Mouse (Mus musculus) common myeloid progenitor, adult 5-6 weeks (primary cell): Measurements from ENCODE around the gene Cct6b. TPM values are rescaled to one million over a fixed set of nuclear protein-coding genes. Genes with fewer than 3 reads are reported as not detected.
"Not testable (repeated sequence)": the region's sequence is repeated elsewhere in the genome, so short reads cannot be mapped to it uniquely, and the experiment has no call there.

Source experiments
- ATAC-seq: replicated peaks from 2 replicates; pipeline ENCODE4 v1.8.0; 2016; ENCODE audit warnings: low read depth, mild to moderate bottlenecking, moderate TSS enrichment, inconsistent platforms; ENCODE audit not compliant: poor library complexity, severe bottlenecking
- total RNA-seq: library from RNA; stranded (forward); fragments of 200-1000, 187-1606 nt; gene quantifications from 2 replicates; pipeline ENCODE4 v1.2.3, GENCODE M21; 2017

Cct6b gene
- total RNA-seq, 1 experiment from 2014 or later: not detected

DNA sequence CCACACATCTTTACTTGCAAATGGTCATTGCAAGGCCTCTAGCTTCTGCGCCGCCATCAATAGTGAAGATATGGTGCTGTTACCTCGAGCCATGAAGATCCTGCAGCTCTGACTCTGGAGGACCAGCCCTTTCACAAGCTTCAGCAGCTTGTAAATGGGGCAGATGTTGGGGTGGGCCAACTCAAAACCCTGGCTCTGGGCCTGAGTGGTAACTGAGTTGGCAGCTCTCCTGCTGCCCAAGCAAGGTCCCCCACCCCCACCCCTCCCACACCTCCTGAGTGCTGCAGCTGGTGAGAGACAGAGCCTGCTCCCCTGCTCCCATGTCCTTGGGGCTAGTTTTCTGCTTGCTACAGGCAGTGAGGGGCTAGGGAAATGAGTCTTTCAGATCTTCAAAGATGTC is 51.4 kb downstream of the Cct6b start:
- ATAC-seq: no peak

DNA sequence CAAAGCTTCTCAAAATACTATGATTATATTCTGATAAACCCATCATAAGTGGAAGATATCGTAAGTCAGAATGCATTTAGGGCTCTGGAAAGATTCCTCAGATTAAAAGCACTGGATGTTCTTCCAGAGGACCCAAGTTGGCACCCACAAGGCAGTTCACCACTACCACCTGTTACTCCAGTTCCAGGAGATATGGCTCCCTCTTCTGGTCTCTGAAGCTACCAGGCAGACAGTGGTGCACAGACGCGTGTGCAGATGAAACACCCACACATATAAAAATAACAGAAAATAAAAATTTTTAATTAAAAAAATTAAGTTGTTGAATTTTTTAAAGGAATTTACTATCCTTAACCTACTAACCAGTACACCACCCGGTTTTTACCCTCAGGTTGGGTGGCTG is 55.2 kb downstream of the Cct6b start:
- no peak for ATAC-seq

DNA sequence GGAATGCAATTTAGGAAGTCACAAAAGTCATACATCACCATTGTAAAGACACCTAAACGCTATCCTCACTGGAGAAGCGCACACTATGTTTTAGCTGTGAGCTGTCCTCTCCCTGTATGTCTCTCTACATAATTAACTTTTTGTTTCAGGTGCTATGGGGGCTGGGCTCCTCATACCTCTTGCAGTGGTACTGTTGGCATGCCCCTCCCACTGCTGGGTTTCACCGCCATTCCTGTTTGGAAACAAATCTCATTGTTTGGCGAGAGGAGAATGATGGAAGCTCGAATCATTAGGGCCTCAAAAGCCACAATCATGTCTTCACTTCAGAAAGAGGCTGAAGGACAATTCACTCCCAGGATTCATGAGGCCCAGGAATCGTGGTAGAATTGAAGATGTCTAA is 59.0 kb downstream of the Cct6b start:
- ATAC-seq: no peak

DNA sequence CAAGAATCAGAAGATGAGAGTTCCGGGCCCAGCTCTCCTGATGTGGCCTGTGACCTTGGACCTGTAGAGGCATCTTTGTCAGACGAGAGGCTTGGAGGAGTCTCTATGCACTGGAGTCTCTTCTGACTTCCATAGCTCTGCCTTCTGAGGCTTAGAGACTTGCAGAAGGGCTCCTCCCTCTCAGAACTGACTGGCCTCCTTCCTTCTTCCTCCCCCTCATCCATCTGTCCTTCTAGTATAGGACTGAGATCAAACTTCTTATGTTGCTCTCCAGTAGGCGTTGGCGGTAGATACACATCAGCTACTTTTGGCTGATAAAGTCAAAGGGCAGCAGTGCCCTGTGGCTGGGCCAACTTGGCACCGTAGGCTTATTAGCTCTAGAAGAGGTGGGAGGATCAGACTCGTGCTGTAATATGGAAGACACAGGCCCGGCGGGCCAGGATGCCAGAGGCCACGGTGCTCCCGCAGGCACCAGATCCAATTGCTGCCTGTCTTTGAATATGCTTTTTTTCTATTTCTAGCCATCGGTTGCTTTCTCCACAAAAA is 64.2 kb downstream of the Cct6b start:
- no peak for ATAC-seq

DNA sequence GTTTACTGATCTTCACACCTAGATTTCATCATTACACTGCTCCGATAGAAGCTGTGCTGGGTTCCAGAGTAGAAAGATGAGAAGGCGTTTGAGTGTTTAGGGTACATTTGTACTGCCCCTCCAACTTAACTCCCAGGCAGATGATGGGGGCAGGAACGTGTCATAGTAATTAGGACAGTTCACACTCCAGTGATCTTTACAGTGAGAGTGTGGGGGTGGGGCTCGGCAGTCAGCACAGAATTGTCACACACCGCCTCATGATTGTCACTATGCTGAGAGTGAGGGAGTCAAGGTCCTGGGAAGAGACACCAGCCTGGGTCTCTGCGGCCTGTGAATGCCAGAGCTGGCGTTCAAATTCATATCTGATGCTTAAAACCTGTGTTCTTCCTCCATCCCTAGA is 68.2 kb downstream of the Cct6b start:
- no peak for ATAC-seq

DNA sequence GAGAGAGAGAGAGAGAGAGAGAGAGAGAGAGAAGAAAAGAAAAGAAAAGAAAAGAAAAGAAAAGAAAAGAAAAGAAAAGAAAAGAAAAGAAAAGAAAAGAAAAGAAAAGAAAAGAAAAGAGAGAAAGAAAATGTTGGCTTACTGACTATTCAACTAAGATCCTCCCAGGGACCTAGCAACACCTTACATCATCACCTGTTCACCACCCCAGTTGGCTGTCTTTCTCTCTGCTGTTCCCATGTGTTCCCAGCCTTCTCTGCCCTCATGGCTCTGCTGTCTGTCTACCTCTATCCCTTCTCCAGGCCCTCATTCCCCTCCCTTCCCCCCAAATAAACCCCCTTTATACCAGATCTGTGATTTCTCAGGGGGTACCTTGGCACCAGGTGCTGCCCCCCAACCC is 69.2 kb downstream of the Cct6b start:
- not testable (repeated sequence) for ATAC-seq

DNA sequence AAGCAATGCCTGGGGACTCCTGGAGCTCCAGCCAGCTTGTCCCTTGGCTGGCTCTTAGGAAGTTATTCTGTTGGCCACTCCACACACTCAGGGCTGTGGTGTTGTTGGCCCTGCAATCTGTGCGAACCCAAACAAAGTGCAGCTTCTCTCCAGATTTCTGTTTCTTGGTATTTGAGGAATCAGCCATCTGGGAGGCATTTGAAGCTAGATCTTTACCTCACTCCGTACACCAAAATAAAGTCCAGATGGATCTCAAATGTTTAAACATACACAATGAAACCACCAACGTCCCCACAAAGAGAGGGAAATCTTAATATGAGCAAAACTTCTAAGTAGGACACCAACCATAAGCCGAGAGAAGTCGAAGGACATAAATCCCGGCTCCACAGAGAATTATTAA is 71.5 kb downstream of the Cct6b start:
- ATAC-seq: no peak

DNA sequence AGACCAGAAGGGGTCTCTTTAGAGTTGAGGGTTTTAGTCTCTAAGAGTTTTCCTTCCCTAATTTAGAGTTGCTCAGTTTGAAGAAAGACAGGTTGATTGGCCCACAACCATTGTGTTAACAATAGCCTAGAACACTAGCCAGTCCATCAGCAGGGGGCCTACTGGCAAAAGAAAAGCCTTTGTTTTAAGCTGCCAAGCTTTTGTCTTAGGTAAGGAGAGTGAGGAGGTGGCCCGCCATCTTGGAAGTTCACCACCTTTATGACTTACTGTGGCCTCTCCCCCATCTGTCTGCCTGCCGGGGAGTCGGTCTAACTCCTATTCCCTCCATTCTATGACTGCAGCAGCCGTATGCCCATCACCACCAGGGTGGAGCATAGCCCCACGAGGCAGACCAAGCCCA is 73.6 kb downstream of the Cct6b start:
- ATAC-seq: no peak

DNA sequence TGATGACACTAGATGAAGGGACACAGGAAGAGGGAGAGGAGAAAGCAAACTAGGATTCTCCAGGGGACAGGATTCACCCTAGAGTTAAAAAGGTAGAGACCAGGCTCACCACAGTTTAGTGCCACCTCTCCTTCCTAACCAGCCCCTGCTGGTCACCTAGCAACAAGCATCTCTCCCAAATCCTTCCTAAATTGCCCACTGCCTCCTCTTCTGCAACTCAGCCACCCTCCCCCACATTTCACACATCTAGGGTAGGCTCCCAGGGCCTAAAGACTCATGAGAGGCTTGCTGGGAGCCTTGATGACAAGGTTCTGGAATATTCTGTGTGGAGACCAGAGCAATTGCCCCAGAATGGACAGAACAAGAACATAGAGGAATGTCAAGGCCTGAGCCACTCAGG is 76.5 kb downstream of the Cct6b start:
- ATAC-seq: no peak

DNA sequence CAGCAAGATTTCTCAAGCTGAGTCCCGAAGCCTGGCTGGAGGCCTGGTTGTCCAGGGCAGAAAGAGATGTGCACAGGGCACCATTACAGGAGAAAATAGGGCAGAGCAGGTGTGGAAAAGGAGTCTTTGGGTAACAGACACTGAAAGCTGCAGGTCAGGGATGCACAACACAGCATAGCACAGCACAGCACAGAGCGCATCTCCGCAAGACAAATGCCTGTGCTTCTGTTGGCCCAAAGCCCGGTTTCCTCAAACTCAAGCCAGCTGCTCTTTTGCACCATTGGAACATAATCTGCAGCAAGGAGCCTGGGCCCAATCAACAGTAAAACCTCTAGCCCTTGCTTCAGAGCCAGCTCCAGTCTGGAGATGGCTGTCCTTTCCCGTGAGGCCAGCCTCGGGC is 79.4 kb downstream of the Cct6b start:
- ATAC-seq: no peak

DNA sequence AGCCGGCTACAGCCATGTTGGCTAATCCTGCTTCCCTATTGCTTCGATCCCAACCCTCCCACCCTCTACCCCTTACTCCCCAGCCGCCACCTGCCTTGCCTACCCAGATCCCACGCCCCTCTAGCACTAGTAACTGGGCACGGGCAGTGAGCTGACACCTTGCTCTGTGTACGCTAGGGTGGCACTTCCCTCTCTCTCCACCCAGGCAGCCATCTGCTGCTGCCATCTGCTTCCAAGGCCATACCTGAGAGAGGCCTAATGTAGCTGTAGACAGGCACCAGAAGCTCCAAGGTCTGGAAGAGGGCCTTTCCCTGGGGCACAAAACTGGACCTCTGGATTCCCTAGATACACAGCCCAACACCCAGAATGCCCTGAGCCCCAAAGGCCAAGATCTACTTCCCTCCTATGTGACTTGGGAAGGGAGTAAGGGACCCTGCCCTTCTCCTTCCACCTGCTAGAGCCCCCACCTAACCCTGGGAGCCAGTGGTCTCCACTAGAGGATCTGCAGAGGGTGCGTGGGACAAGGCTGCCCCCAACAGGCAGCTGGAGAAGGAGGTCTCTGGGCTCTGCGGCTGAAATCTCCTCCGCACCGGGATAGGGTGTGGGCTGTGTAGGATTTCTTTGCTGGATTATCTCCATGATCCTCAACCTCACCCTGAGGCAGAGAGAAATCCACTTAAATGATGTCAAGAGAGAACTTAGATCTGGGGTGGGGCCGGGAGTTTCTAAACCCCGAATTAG is 80.2 kb downstream of the Cct6b start:
- no peak for ATAC-seq

DNA sequence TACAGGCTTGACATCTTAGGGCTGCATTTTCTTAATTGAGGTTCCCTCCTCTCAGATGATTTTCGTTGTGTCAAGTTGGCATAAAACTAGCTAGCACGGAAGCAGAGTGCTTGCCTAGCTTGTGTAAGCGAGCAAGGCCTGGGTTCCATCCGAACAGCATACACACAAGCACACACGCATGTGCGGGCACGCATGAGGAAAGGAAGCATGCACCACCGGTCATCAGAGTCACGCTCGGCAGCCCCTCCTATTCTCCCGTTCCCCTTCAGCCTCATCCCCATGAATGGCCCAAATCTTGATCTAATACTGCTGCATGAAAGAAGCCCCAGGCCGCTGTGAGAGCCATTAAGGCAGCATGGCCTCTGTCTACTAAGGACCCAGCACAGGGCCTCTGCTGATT is 85.6 kb downstream of the Cct6b start:
- ATAC-seq: no peak

Other genes starting within 250 kb of the Cct6b start
- gene Zfp830, start within 50 bp of the Cct6b start, total RNA-seq: 37.7 and 48.6 TPM in 2 replicates
- 55.3 and 62.4 TPM in 2 replicates for gene Lig3, start 16.8 kb upstream of the Cct6b start, total RNA-seq
- 12.5 and 14.4 TPM in 2 replicates for gene Rffl, start 106.9 kb upstream of the Cct6b start, total RNA-seq
- gene Rad51d, start 126.3 kb upstream of the Cct6b start, total RNA-seq: 15.7 and 16.0 TPM in 2 replicates
- not detected in 2 replicates for gene Fndc8, start 127.8 kb upstream of the Cct6b start, total RNA-seq
- gene Nle1, start 144.1 kb upstream of the Cct6b start, total RNA-seq: 18.5 and 23.2 TPM in 2 replicates
- gene Unc45b, start 146.2 kb upstream of the Cct6b start, total RNA-seq: not detected in 2 replicates
- 3.2 and 6.4 TPM in 2 replicates for gene Slfn5, start 187.0 kb upstream of the Cct6b start, total RNA-seq
- 39.6 and 42.1 TPM in 2 replicates for gene Slfn9, start 227.5 kb upstream of the Cct6b start, total RNA-seq